Comparison of ENCODE assay signal across 8 mouse cellular contexts in the genomic region with DNA sequence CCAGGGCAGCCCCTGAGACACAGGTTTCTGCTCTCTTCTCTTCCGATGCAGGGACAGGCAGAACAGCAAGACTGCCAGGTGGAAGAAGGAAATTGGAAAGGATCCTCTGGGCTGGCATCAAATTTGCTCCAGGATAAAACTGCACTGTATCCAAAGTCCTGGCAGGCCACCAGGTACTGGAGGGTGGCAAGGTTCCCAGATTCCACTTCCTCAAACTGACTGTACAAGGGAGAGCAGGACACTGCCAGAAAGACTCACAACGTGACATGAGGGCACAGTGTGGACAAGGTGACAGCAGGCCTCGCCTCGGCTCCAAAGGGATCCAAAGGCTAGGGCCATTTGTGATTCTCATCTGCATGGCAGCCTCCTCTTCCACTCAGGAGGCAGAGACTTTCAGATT.
A peak's percentile ranks its signal among the peaks of the same experiment; 100 is the strongest.
DNase-seq lines count a peak whose midpoint lies in the region; ATAC-seq and TF ChIP-seq lines count a peak whose summit lies in the region.

No protein-coding gene starts in this region.

- TF ChIP-seq CTCF in midbrain, postnatal 0 days (IDR thresholded peaks at IDR 0.05) = no peak

- ATAC-seq in midbrain, postnatal 0 days (ENCODE audit: low FRiP score) = no peak
- ATAC-seq in embryonic facial prominence, embryonic 14.5 days (ENCODE audit: low read depth) = 0 out of 2 replicates have a peak, but pooled peaks have one; percentile 26
- peak; percentile 92 for ATAC-seq in heart, embryonic 16.5 days (replicated peaks; ENCODE audit: extremely low read depth, insufficient read depth, low FRiP score)
- no peak for ATAC-seq in CD4-positive, CD25-positive, alpha-beta regulatory T cell, adult 4 months

- DNase-seq in midbrain, postnatal 0 days (ENCODE audit: low spot score) = peak; percentile 78
- DNase-seq in midbrain, embryonic 10.5 days (ENCODE audit: low spot score) = no peak
- peak; percentile 13 for DNase-seq in embryonic facial prominence, embryonic 14.5 days (ENCODE audit: low spot score)
- DNase-seq in left cerebral cortex, postnatal 25 days (ENCODE audit: low spot score in 2 of 2) = peak; percentile 24 to 53
- peak; percentile 70 for DNase-seq in testis, postnatal 10 days (ENCODE audit: low spot score)
- no peak for DNase-seq in B cell, adult 2 months

- H3K9ac ChIP-seq in midbrain, postnatal 0 days (replicated peaks; ENCODE audit: low read length, poor library complexity, severe bottlenecking) = no peak overlapping the region
- no peak overlapping the region for H3K9ac ChIP-seq in embryonic facial prominence, embryonic 14.5 days (ENCODE audit: low read depth, low read length)
- H3K9ac ChIP-seq in heart, embryonic 16.5 days (ENCODE audit: low read length) = peak overlapping the region; percentile 57; the same call in 1 of the 2 replicates

- H3K9me3 ChIP-seq in midbrain, postnatal 0 days (ENCODE audit: low read length) = no peaks in the 10 kb centered on the region
- H3K9me3 ChIP-seq in midbrain, embryonic 10.5 days (replicated peaks) = no peaks in the 10 kb centered on the region
- H3K9me3 ChIP-seq in embryonic facial prominence, embryonic 14.5 days (ENCODE audit: control insufficient read depth, low read length) = no peaks in the 10 kb centered on the region
- no peaks in the 10 kb centered on the region for H3K9me3 ChIP-seq in heart, embryonic 16.5 days (replicated peaks; ENCODE audit: control insufficient read depth, low read length)

- no peaks in the 10 kb centered on the region for H3K36me3 ChIP-seq in midbrain, postnatal 0 days (ENCODE audit: insufficient read depth, low read length)
- no peaks in the 10 kb centered on the region for H3K36me3 ChIP-seq in midbrain, embryonic 10.5 days
- no peaks in the 10 kb centered on the region for H3K36me3 ChIP-seq in embryonic facial prominence, embryonic 14.5 days (ENCODE audit: control insufficient read depth, insufficient read depth, low read length)
- no peaks in the 10 kb centered on the region for H3K36me3 ChIP-seq in heart, embryonic 16.5 days (ENCODE audit: control insufficient read depth, insufficient read depth)

- H3K27me3 ChIP-seq in midbrain, postnatal 0 days (ENCODE audit: insufficient read depth, low read length) = no peaks in the 10 kb centered on the region
- H3K27me3 ChIP-seq in midbrain, embryonic 10.5 days (ENCODE audit: low read depth, poor library complexity, severe bottlenecking) = no peaks in the 10 kb centered on the region
- no peaks in the 10 kb centered on the region for H3K27me3 ChIP-seq in embryonic facial prominence, embryonic 14.5 days (replicated peaks; ENCODE audit: control insufficient read depth, insufficient read depth, low read length)
- H3K27me3 ChIP-seq in heart, embryonic 16.5 days (ENCODE audit: control insufficient read depth, insufficient read depth, low read length) = no peaks in the 10 kb centered on the region

- 73% methylated on average over 4 of the region's 4 CpGs for WGBS in midbrain, postnatal 0 days
- 93% methylated on average over 4 of the region's 4 CpGs for WGBS in midbrain, embryonic 10.5 days
- 75% methylated on average over 4 of the region's 4 CpGs for WGBS in embryonic facial prominence, embryonic 14.5 days
- 35% methylated on average over 4 of the region's 4 CpGs for WGBS in heart, embryonic 16.5 days

- no peak overlapping the region for H3K4me3 ChIP-seq in midbrain, postnatal 0 days (ENCODE audit: low read depth, low read length)
- no peak overlapping the region for H3K4me3 ChIP-seq in midbrain, embryonic 10.5 days
- H3K4me3 ChIP-seq in embryonic facial prominence, embryonic 14.5 days (ENCODE audit: low read depth, low read length) = no peak overlapping the region
- no peak overlapping the region for H3K4me3 ChIP-seq in heart, embryonic 16.5 days (ENCODE audit: low read length)

- H3K27ac ChIP-seq in midbrain, postnatal 0 days (ENCODE audit: low read depth, low read length) = no peak overlapping the region
- no peak overlapping the region for H3K27ac ChIP-seq in midbrain, embryonic 10.5 days (replicated peaks)
- H3K27ac ChIP-seq in embryonic facial prominence, embryonic 14.5 days (replicated peaks; ENCODE audit: low read depth, low read length) = no peak overlapping the region
- peak overlapping the region; percentile 84 for H3K27ac ChIP-seq in heart, embryonic 16.5 days (ENCODE audit: low read length)

- no peaks in the 10 kb centered on the region for H3K4me1 ChIP-seq in midbrain, postnatal 0 days (ENCODE audit: insufficient read depth, low read length)
- peaks cover 3% of the 10 kb centered on the region; the same call in 1 of the 2 replicates for H3K4me1 ChIP-seq in midbrain, embryonic 10.5 days
- H3K4me1 ChIP-seq in embryonic facial prominence, embryonic 14.5 days (ENCODE audit: control insufficient read depth, insufficient read depth, low read length) = no peaks in the 10 kb centered on the region
- peaks cover 18% of the 10 kb centered on the region for H3K4me1 ChIP-seq in heart, embryonic 16.5 days (ENCODE audit: control insufficient read depth, insufficient read depth, low read length)

- H3K4me2 ChIP-seq in midbrain, postnatal 0 days (ENCODE audit: low read depth, low read length, poor library complexity, severe bottlenecking) = no peak overlapping the region
- no peak overlapping the region for H3K4me2 ChIP-seq in embryonic facial prominence, embryonic 14.5 days (ENCODE audit: low read depth, low read length)
- no peak overlapping the region for H3K4me2 ChIP-seq in heart, embryonic 16.5 days (ENCODE audit: low read depth, low read length)

- intact Hi-C loops in left cerebral cortex, postnatal 25 days (cut with DNase I) = no loop called here

Comparison
In these comparisons a context has a peak if more than half of its experiments do, and no peak if none do; other contexts are left out.
1. DNase-seq: peak in midbrain, postnatal 0 days (single experiment), embryonic facial prominence, embryonic 14.5 days (single experiment), left cerebral cortex, postnatal 25 days (2 of 2) and testis, postnatal 10 days (single experiment); none in midbrain, embryonic 10.5 days (single experiment) and B cell, adult 2 months (0 of 2).
2. ATAC-seq: peak in embryonic facial prominence, embryonic 14.5 days (single experiment) and heart, embryonic 16.5 days (single experiment); none in midbrain, postnatal 0 days (single experiment) and CD4-positive, CD25-positive, alpha-beta regulatory T cell, adult 4 months (single experiment).